Mouse (Mus musculus): ENCODE measurements around the gene Ptpdc1. TPM values are rescaled to one million over a fixed set of nuclear protein-coding genes. Genes with fewer than 3 reads are reported as not detected.

The Ptpdc1 gene
- polyA plus RNA-seq, 1 experiment from 2014 or later = 19.1 TPM

- Histone ChIP-seq H3K27ac (no peak overlapping the region), H3K4me2 (replicated peaks) (no peak overlapping the region)
- 67% methylated on average over 5 of the region's 5 CpGs for WGBS
These were observed 72.0 kb downstream of the Ptpdc1 start for GRCm38 (mm10) chr13:48553511-48553910.

GRCm38 (mm10) chr13:48552181-48553090 is 73.0 kb downstream of the Ptpdc1 start:
- Histone ChIP-seq H3K9ac (no peak overlapping the region), H3K4me1 (0 out of 2 replicates have a peak, but pooled peaks cover 5% of the 10 kb centered on the region), H3K27me3 (replicated peaks) (no peaks in the 10 kb centered on the region)

More at GRCm38 (mm10) chr13:48553511-48553910, 72.0 kb downstream of the Ptpdc1 start:
- Histone ChIP-seq H3K9ac (no peak overlapping the region), H3K9me3 (no peaks in the 10 kb centered on the region), H3K27me3 (replicated peaks) (no peaks in the 10 kb centered on the region), H3K4me1 (0 out of 2 replicates have a peak, but pooled peaks cover 5% of the 10 kb centered on the region), H3K4me3 (no peak overlapping the region), H3K36me3 (no peaks in the 10 kb centered on the region)
- ATAC-seq (ENCODE audit: low FRiP score, low read depth) = no peak

GRCm38 (mm10) chr13:48548296-48548695 is 77.2 kb downstream of the Ptpdc1 start:
- Histone ChIP-seq H3K9me3 (no peaks in the 10 kb centered on the region), H3K4me3 (no peak overlapping the region), H3K27me3 (replicated peaks) (no peaks in the 10 kb centered on the region), H3K36me3 (no peaks in the 10 kb centered on the region), H3K27ac (no peak overlapping the region), H3K9ac (no peak overlapping the region), H3K4me2 (replicated peaks) (no peak overlapping the region), H3K4me1 (peaks cover 17% of the 10 kb centered on the region)
- WGBS = 93% methylated on average over 5 of the region's 5 CpGs
- no peak for ATAC-seq (ENCODE audit: low FRiP score, low read depth)

More at GRCm38 (mm10) chr13:48552181-48553090, 73.0 kb downstream of the Ptpdc1 start:
- 82% methylated on average over 21 of the region's 21 CpGs for WGBS
- H3K27ac ChIP-seq = no peak overlapping the region
- no peak overlapping the region for H3K4me2 ChIP-seq (replicated peaks)
- H3K36me3 ChIP-seq = no peaks in the 10 kb centered on the region
- H3K4me3 ChIP-seq = no peak overlapping the region
- H3K9me3 ChIP-seq = no peaks in the 10 kb centered on the region
- no peak for ATAC-seq (ENCODE audit: low FRiP score, low read depth)

- no peaks in the 10 kb centered on the region for H3K36me3 ChIP-seq
- 90% methylated on average over 6 of the region's 6 CpGs for WGBS
- no peaks in the 10 kb centered on the region for H3K9me3 ChIP-seq
- H3K27me3 ChIP-seq (replicated peaks) = no peaks in the 10 kb centered on the region
- no peak overlapping the region for H3K9ac ChIP-seq
- H3K4me2 ChIP-seq (replicated peaks) = no peak overlapping the region
- H3K27ac ChIP-seq = no peak overlapping the region
- ATAC-seq (ENCODE audit: low FRiP score, low read depth) = no peak
- H3K4me1 ChIP-seq = peaks cover 17% of the 10 kb centered on the region
- no peak overlapping the region for H3K4me3 ChIP-seq
These were observed 77.8 kb downstream of the Ptpdc1 start for GRCm38 (mm10) chr13:48547623-48548022.

- Histone ChIP-seq H3K4me1 (peaks cover 12% of the 10 kb centered on the region), H3K9ac (peak overlapping the region; percentile 99), H3K27me3 (replicated peaks) (no peaks in the 10 kb centered on the region), H3K4me2 (replicated peaks) (peak overlapping the region; percentile 67), H3K36me3 (no peaks in the 10 kb centered on the region), H3K9me3 (no peaks in the 10 kb centered on the region), H3K27ac (peak overlapping the region; percentile 97), H3K4me3 (peak overlapping the region; percentile 93)
- under 1% methylated on average over 71 of the region's 72 CpGs for WGBS
- peak; percentile 98 for ATAC-seq (ENCODE audit: low FRiP score, low read depth)
These were observed 79.0 kb downstream of the Ptpdc1 start for GRCm38 (mm10) chr13:48546330-48546917.

GRCm38 (mm10) chr13:48545476-48546281 is 79.8 kb downstream of the Ptpdc1 start:
- peak overlapping the region; percentile 97 for H3K27ac ChIP-seq
- peak; percentile 91 for ATAC-seq (ENCODE audit: low FRiP score, low read depth)
- under 1% methylated on average over 69 of the region's 72 CpGs for WGBS

GRCm38 (mm10) chr13:48544867-48545266 is 80.6 kb downstream of the Ptpdc1 start:
- Histone ChIP-seq H3K27ac (no peak overlapping the region), H3K27me3 (replicated peaks) (no peaks in the 10 kb centered on the region), H3K9ac (no peak overlapping the region), H3K9me3 (no peaks in the 10 kb centered on the region), H3K36me3 (no peaks in the 10 kb centered on the region), H3K4me1 (peaks cover 21% of the 10 kb centered on the region), H3K4me3 (peak overlapping the region; percentile 93), H3K4me2 (replicated peaks) (peak overlapping the region; percentile 67)
- WGBS = 47% methylated on average over 4 of the region's 4 CpGs
- no peak for ATAC-seq (ENCODE audit: low FRiP score, low read depth)

More at GRCm38 (mm10) chr13:48545476-48546281, 79.8 kb downstream of the Ptpdc1 start:
- peak overlapping the region; percentile 93 for H3K4me3 ChIP-seq
- H3K36me3 ChIP-seq = no peaks in the 10 kb centered on the region
- peak overlapping the region; percentile 99 for H3K9ac ChIP-seq
- H3K4me2 ChIP-seq (replicated peaks) = peak overlapping the region; percentile 67
- H3K27me3 ChIP-seq (replicated peaks) = no peaks in the 10 kb centered on the region
- peaks cover 15% of the 10 kb centered on the region for H3K4me1 ChIP-seq
- no peaks in the 10 kb centered on the region for H3K9me3 ChIP-seq

- H3K27ac ChIP-seq = no peak overlapping the region
- no peaks in the 10 kb centered on the region for H3K27me3 ChIP-seq (replicated peaks)
- H3K4me3 ChIP-seq = no peak overlapping the region
- H3K4me2 ChIP-seq (replicated peaks) = peak overlapping the region; percentile 67
- no peak overlapping the region for H3K9ac ChIP-seq
- ATAC-seq (ENCODE audit: low FRiP score, low read depth) = no peak
- peaks cover 21% of the 10 kb centered on the region for H3K4me1 ChIP-seq
- H3K9me3 ChIP-seq = no peaks in the 10 kb centered on the region
- H3K36me3 ChIP-seq = no peaks in the 10 kb centered on the region
These were observed 81.1 kb downstream of the Ptpdc1 start for GRCm38 (mm10) chr13:48544391-48544790.

GRCm38 (mm10) chr13:48540488-48540887 is 85.0 kb downstream of the Ptpdc1 start:
- peaks cover 9% of the 10 kb centered on the region for H3K36me3 ChIP-seq
- WGBS = 44% methylated on average over 1 of the region's 1 CpGs
- H3K27me3 ChIP-seq (replicated peaks) = no peaks in the 10 kb centered on the region
- no peaks in the 10 kb centered on the region for H3K9me3 ChIP-seq
- no peak overlapping the region for H3K4me3 ChIP-seq
- 0 out of 2 replicates have a peak overlapping the region, but pooled peaks have one; percentile 4 for H3K4me2 ChIP-seq (replicated peaks)
- peaks cover 21% of the 10 kb centered on the region for H3K4me1 ChIP-seq
- no peak overlapping the region for H3K9ac ChIP-seq
- no peak overlapping the region for H3K27ac ChIP-seq
- ATAC-seq (ENCODE audit: low FRiP score, low read depth) = no peak

- H3K9ac ChIP-seq = no peak overlapping the region
- WGBS = 88% methylated on average over 5 of the region's 5 CpGs
- no peak overlapping the region for H3K27ac ChIP-seq
- no peak overlapping the region for H3K4me2 ChIP-seq (replicated peaks)
- no peaks in the 10 kb centered on the region for H3K27me3 ChIP-seq (replicated peaks)
- no peak for ATAC-seq (ENCODE audit: low FRiP score, low read depth)
- no peaks in the 10 kb centered on the region for H3K9me3 ChIP-seq
- H3K4me1 ChIP-seq = no peaks in the 10 kb centered on the region
- peaks cover 14% of the 10 kb centered on the region for H3K36me3 ChIP-seq
- no peak overlapping the region for H3K4me3 ChIP-seq
These were observed 92.0 kb downstream of the Ptpdc1 start for GRCm38 (mm10) chr13:48533441-48533840.

- peaks cover 8% of the 10 kb centered on the region for H3K36me3 ChIP-seq
- no peak overlapping the region for H3K27ac ChIP-seq
- no peak overlapping the region for H3K4me2 ChIP-seq (replicated peaks)
- H3K9ac ChIP-seq = no peak overlapping the region
- H3K4me1 ChIP-seq = no peaks in the 10 kb centered on the region
- 78% methylated on average over 2 of the region's 2 CpGs for WGBS
- H3K27me3 ChIP-seq (replicated peaks) = no peaks in the 10 kb centered on the region
- no peak for ATAC-seq (ENCODE audit: low FRiP score, low read depth)
- no peaks in the 10 kb centered on the region for H3K9me3 ChIP-seq
- no peak overlapping the region for H3K4me3 ChIP-seq
These were observed 94.0 kb downstream of the Ptpdc1 start for GRCm38 (mm10) chr13:48531448-48531847.

- Histone ChIP-seq H3K4me3 (no peak overlapping the region), H3K9me3 (no peaks in the 10 kb centered on the region), H3K27me3 (replicated peaks) (no peaks in the 10 kb centered on the region), H3K9ac (no peak overlapping the region), H3K4me2 (replicated peaks) (no peak overlapping the region), H3K36me3 (peaks cover 5% of the 10 kb centered on the region), H3K4me1 (no peaks in the 10 kb centered on the region), H3K27ac (no peak overlapping the region)
- ATAC-seq (ENCODE audit: low FRiP score, low read depth) = no peak
- 83% methylated on average over 2 of the region's 2 CpGs for WGBS
These were observed 94.8 kb downstream of the Ptpdc1 start for GRCm38 (mm10) chr13:48530685-48531084.
